Mouse (Mus musculus) layer of hippocampus, postnatal 36 days (tissue): ENCODE data around the gene Olfr1436. TPM values are rescaled to one million over a fixed set of nuclear protein-coding genes. Genes with fewer than 3 reads are reported as not detected.
"Not testable (repeated sequence)": the region's sequence is repeated elsewhere in the genome, so short reads cannot be mapped to it uniquely, and the experiment has no call there.

Source experiments
- DNase-seq, 2 experiments: peaks; one replicate each; pipeline ENCODE4 v3.0.0; 2022
- total RNA-seq, 2 experiments: library from RNA; stranded (reverse); gene quantifications; 2 replicates each; pipeline ENCODE4 v1.2.3; 2021

Olfr1436 gene
- total RNA-seq: not detected

- not testable (repeated sequence) for DNase-seq
These were observed at the start of gene Olfr1436 for GRCm38 (mm10) chr19:12299030-12299429. Gene Olfr1436 (minus strand): TSS chr19:12299130.

- no peak for DNase-seq
These were observed 36.9 kb upstream of the Olfr1436 start, which contains the start of gene Olfr1438-ps1 for GRCm38 (mm10) chr19:12335810-12336209. Gene Olfr1438-ps1 (minus strand): TSS chr19:12335910.

GRCm38 (mm10) chr19:12325001-12325400, 26.1 kb upstream of the Olfr1436 start, which contains the start of gene Olfr1437:
Gene Olfr1437 (minus strand): TSS chr19:12325101.
- DNase-seq: no peak

GRCm38 (mm10) chr19:12292979-12293378, 6.0 kb downstream of the Olfr1436 start:
- no peak for DNase-seq

- DNase-seq: no peak
These were observed 19.4 kb downstream of the Olfr1436 start, which contains the start of gene Olfr1434 for GRCm38 (mm10) chr19:12279554-12279953. Gene Olfr1434 (plus strand): TSS chr19:12279854.

GRCm38 (mm10) chr19:12260732-12261131, 38.2 kb downstream of the Olfr1436 start, which contains the start of gene Olfr235:
Gene Olfr235 (plus strand): TSS chr19:12261032.
- DNase-seq: no peak

Other genes with a start within 250 kb of the Olfr1436 start
- gene Olfr1424, start 236.4 kb downstream of the Olfr1436 start, total RNA-seq: not detected
- not detected for gene Olfr1425, start 221.4 kb downstream of the Olfr1436 start, total RNA-seq
- gene Olfr1426, start 207.1 kb downstream of the Olfr1436 start, total RNA-seq: not detected
- not detected for gene Olfr1427, start 195.8 kb downstream of the Olfr1436 start, total RNA-seq
- not detected for gene Olfr1428, start 183.2 kb downstream of the Olfr1436 start, total RNA-seq
- gene Olfr76, start 175.9 kb downstream of the Olfr1436 start, total RNA-seq: not detected
- gene Olfr1555-ps1, start 129.0 kb downstream of the Olfr1436 start, total RNA-seq: not detected
- not detected for gene Olfr1431, start 98.5 kb downstream of the Olfr1436 start, total RNA-seq
- gene Olfr1432, start 66.5 kb downstream of the Olfr1436 start, total RNA-seq: not detected
- gene Olfr262, start 57.5 kb downstream of the Olfr1436 start, total RNA-seq: not detected
- not detected for gene Olfr235, start 38.1 kb downstream of the Olfr1436 start, total RNA-seq
- gene Olfr1434, start 19.3 kb downstream of the Olfr1436 start, total RNA-seq: not detected
- gene Olfr1437, start 26.0 kb upstream of the Olfr1436 start, total RNA-seq: not detected
- gene Olfr1438-ps1, start 36.8 kb upstream of the Olfr1436 start, total RNA-seq: not detected
- not detected for gene Olfr1440, start 88.1 kb upstream of the Olfr1436 start, total RNA-seq
- gene Olfr1441, start 118.3 kb upstream of the Olfr1436 start, total RNA-seq: not detected
- gene Pfpl, start 128.8 kb upstream of the Olfr1436 start, total RNA-seq: not detected
- gene Mpeg1, start 161.6 kb upstream of the Olfr1436 start, total RNA-seq: 1 to 10 TPM; 6.7 to 7.4 TPM
- 10 to 100 TPM; 33.6 to 36.6 TPM for gene Dtx4, start 202.3 kb upstream of the Olfr1436 start, total RNA-seq
- 1 to 10 TPM; 1.3 to 1.6 TPM for gene Fam111a, start 246.6 kb upstream of the Olfr1436 start, total RNA-seq